Mouse (Mus musculus): ENCODE results near the gene Il10ra. TPM values are rescaled to one million over a fixed set of nuclear protein-coding genes. Genes with fewer than 3 reads are reported as not detected.

Gene Il10ra
- polyA plus RNA-seq (2012; fragmentation: generic; extraction: Trizol), result not detected

GRCm38 (mm10) chr9:45268597-45269325 lies at the start of gene Il10ra:
TSS of gene Il10ra (minus strand) at chr9:45269149.

Other genes with a start within 250 kb of the Il10ra start
- not detected for gene Mpzl2, start 229.3 kb downstream of the Il10ra start, polyA plus RNA-seq (2012; fragmentation: generic; extraction: Trizol)
- gene Mpzl3, start 214.0 kb downstream of the Il10ra start, polyA plus RNA-seq (2012; fragmentation: generic; extraction: Trizol), result under 1 TPM in 1 of 2 experiments, not detected in 1; 0.01 TPM
- not detected for gene Jaml, start 190.0 kb downstream of the Il10ra start, polyA plus RNA-seq (2012; fragmentation: generic; extraction: Trizol)
- gene Scn2b, start 151.4 kb downstream of the Il10ra start, polyA plus RNA-seq (2012; fragmentation: generic; extraction: Trizol), result not detected
- not detected for gene Scn4b, start 130.8 kb downstream of the Il10ra start, polyA plus RNA-seq (2012; fragmentation: generic; extraction: Trizol)
- gene BC049352, start 87.1 kb downstream of the Il10ra start, polyA plus RNA-seq (2012; fragmentation: generic; extraction: Trizol), result not detected
- gene Tmprss4, start 65.1 kb downstream of the Il10ra start, polyA plus RNA-seq (2012; fragmentation: generic; extraction: Trizol), result not detected
- gene Tmprss13, start 50.0 kb upstream of the Il10ra start, polyA plus RNA-seq (2012; fragmentation: generic; extraction: Trizol), result not detected
- not detected for gene Fxyd6, start 101.0 kb upstream of the Il10ra start, polyA plus RNA-seq (2012; fragmentation: generic; extraction: Trizol)
- not detected for gene Fxyd2, start 130.5 kb upstream of the Il10ra start, polyA plus RNA-seq (2012; fragmentation: generic; extraction: Trizol)
- gene Dscaml1, start 157.5 kb upstream of the Il10ra start, polyA plus RNA-seq (2012; fragmentation: generic; extraction: Trizol), result not detected